Mouse (Mus musculus) kidney, embryonic 14.5 days (tissue): ENCODE data around the gene Nedd1. TPM values are rescaled to one million over a fixed set of nuclear protein-coding genes. Genes with fewer than 3 reads are reported as not detected.
A peak's percentile ranks its signal among the peaks of the same experiment; 100 is the strongest.

ENCODE experiments used
- ATAC-seq: fragments of 200-750 bp; cut with Nextera tagmentation; 2 replicates; pipeline ENCODE4 v1.8.0; 2017; ENCODE audit warnings: moderate number of reproducible peaks, mild to moderate bottlenecking, moderate TSS enrichment, moderate library complexity; ENCODE audit not compliant: low FRiP score, low TSS enrichment
- H3K27ac ChIP-seq: fragments of 300-500 bp; sonication (generic); 2 replicates; pipeline ENCODE4 v1.5.1; 2014; ENCODE audit warnings: low read depth, mild to moderate bottlenecking, low read length, moderate library complexity, mixed read lengths
- H3K27me3 ChIP-seq: fragments of 300-500 bp; sonication (generic); 2 replicates; pipeline ENCODE4 v1.6.1; 2014; ENCODE audit warnings: mild to moderate bottlenecking, low read length; ENCODE audit not compliant: control insufficient read depth, insufficient read depth
- H3K36me3 ChIP-seq: fragments of 300-500 bp; sonication (generic); 2 replicates; pipeline ENCODE4 v1.6.1; 2014; ENCODE audit warnings: low read length, mixed read lengths; ENCODE audit not compliant: control insufficient read depth, insufficient read depth
- H3K4me1 ChIP-seq: fragments of 300-500 bp; sonication (generic); 2 replicates; pipeline ENCODE4 v1.6.1; 2014; ENCODE audit warnings: low read length, mixed read lengths; ENCODE audit not compliant: control insufficient read depth, insufficient read depth
- H3K4me2 ChIP-seq: fragments of 300-500 bp; sonication (generic); replicated peaks from 2 replicates; pipeline ENCODE4 v1.6.1; 2014; ENCODE audit warnings: low read depth, mild to moderate bottlenecking, low read length
- H3K4me3 ChIP-seq: fragments of 300-500 bp; sonication (generic); 2 replicates; pipeline ENCODE4 v1.5.1; 2014; ENCODE audit warnings: mild to moderate bottlenecking, low read length
- H3K9ac ChIP-seq: fragments of 300-500 bp; sonication (generic); 2 replicates; pipeline ENCODE4 v1.6.1; 2014; ENCODE audit warnings: low read depth, mild to moderate bottlenecking, low read length, moderate library complexity
- H3K9me3 ChIP-seq: fragments of 300-500 bp; sonication (generic); 2 replicates; pipeline ENCODE4 v1.6.1; 2016; ENCODE audit warnings: low read length; ENCODE audit not compliant: control insufficient read depth
- WGBS: fragments of 180-500 bp; shearing (Covaris S2); extraction: QIAGEN DNeasy Blood & Tissue Kit; methylation state at CpG from one replicate; pipeline ENCODE4 v1.1.7; 2014; 5-methylcytosine and 5-hydroxymethylcytosine counted together
- polyA plus RNA-seq: library from polyadenylated mRNA; unstranded; fragments of >200 nt; fragmentation: Nextera tagmentation; extraction: Ambion mirVana; gene quantifications from 2 replicates; pipeline ENCODE4 v1.2.1, GENCODE M21; 2014

Nedd1 gene
- polyA plus RNA-seq, 1 experiment from 2014 or later = 59.1 TPM

DNA sequence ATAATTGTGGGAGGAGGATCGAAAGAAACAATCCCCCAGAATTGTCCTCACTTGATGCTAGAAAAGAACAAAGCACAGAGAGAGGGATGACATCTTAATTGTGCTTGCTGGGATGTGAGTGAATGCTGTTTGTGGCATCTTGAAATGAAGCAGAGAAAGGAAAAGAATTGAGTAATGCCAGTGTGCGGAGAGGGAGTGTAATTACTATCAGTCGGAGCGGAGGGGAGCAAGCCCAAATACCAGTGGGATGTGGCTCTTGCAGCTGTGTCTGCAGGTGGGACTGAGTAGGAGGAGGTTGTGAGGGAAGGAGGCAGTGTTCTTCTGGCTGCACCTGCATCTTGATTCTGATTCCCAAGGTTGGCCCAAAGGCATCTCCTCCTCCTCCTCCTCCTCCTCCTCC is 69.0 kb downstream of the Nedd1 start:
- Histone ChIP-seq H3K4me3 (no peak overlapping the region), H3K27me3 (no peaks in the 10 kb centered on the region), H3K4me2 (no peak overlapping the region), H3K27ac (no peak overlapping the region), H3K4me1 (no peaks in the 10 kb centered on the region), H3K36me3 (no peaks in the 10 kb centered on the region), H3K9me3 (no peaks in the 10 kb centered on the region), H3K9ac (no peak overlapping the region)
- ATAC-seq = no peak
- WGBS = 78% methylated on average over 4 of the region's 4 CpGs

DNA sequence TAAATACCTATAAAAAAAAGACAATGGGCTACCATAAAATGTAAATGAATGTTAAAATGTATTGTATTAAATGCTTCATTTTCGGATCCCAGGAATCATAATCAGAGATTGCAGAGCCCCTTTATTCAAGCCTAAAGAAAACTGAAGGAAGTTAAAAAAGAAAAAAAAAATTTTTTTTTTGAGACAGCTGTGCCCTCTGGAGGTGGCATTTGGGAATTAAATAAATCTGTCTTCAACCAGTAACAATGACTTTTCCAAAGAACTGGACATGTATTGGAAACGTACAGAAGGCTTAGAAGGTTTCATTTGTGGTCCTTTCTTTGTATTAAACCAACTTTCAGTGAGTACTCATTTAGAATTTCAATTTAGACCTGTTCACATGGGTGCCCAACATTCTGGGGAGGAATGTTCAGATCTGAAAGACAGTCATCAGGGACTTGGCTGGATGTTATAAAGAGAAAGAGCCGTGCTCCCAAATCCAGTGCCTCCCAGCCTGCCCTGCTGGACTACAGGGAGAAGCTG is 69.8 kb downstream of the Nedd1 start:
- no peak overlapping the region for H3K27ac ChIP-seq
- WGBS = 40% methylated on average over 3 of the region's 3 CpGs
- ATAC-seq = no peak

DNA sequence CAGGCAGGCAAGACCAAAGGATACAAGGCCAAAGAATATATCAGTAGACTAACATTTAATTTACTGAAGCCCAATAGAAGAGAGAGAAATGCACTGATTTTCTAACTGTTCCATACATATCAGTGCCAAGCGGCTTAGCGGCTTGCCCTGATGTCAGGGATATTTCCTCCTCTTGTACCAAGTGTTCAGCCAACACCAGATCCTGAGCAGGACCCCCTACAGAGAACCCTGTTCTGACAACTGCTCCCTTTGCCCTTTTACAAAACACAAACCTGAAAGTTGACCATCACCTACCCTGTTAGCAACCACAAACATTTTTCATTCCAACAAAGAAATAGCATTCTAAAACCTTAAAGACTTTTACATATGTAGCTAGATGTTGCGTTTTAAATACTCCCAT is 71.0 kb downstream of the Nedd1 start:
- 88% methylated on average over 3 of the region's 3 CpGs for WGBS
- no peaks in the 10 kb centered on the region for H3K9me3 ChIP-seq
- ATAC-seq = no peak
- H3K9ac ChIP-seq = no peak overlapping the region
- no peak overlapping the region for H3K4me3 ChIP-seq
- no peak overlapping the region for H3K27ac ChIP-seq
- H3K27me3 ChIP-seq = no peaks in the 10 kb centered on the region
- H3K4me1 ChIP-seq = no peaks in the 10 kb centered on the region
- no peaks in the 10 kb centered on the region for H3K36me3 ChIP-seq
- H3K4me2 ChIP-seq = no peak overlapping the region

More for the DNA sequence above, 69.8 kb downstream of the Nedd1 start:
- Histone ChIP-seq H3K9me3 (no peaks in the 10 kb centered on the region), H3K36me3 (no peaks in the 10 kb centered on the region), H3K27me3 (no peaks in the 10 kb centered on the region), H3K4me2 (no peak overlapping the region), H3K9ac (no peak overlapping the region), H3K4me1 (no peaks in the 10 kb centered on the region), H3K4me3 (no peak overlapping the region)

DNA sequence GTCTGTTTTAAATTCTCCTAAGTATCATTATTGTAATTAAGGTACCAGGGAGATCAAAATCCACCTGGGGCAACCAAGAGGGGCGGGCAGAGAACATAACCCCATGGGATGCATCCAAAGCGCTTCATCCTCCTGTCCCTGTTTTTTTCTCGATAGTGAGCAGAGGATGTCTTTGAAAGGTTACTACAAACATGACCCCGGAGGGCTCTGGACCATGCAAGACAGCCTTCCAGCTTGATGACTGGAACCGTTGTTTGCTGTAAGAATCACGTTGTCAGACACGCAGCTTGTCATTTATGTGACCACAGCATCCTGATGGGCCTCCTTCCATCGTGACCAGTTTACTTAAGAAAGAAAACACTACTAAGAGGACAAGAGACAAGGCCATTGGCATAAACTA is 73.1 kb downstream of the Nedd1 start:
- peak; percentile 60; the same call in 1 of the 2 replicates for ATAC-seq
- no peak overlapping the region for H3K27ac ChIP-seq
- no peaks in the 10 kb centered on the region for H3K9me3 ChIP-seq
- no peaks in the 10 kb centered on the region for H3K36me3 ChIP-seq
- no peak overlapping the region for H3K4me3 ChIP-seq
- no peak overlapping the region for H3K4me2 ChIP-seq
- no peak overlapping the region for H3K9ac ChIP-seq
- no peaks in the 10 kb centered on the region for H3K27me3 ChIP-seq
- WGBS = 27% methylated on average over 8 of the region's 8 CpGs
- peaks cover 5% of the 10 kb centered on the region; the same call in 1 of the 2 replicates for H3K4me1 ChIP-seq

DNA sequence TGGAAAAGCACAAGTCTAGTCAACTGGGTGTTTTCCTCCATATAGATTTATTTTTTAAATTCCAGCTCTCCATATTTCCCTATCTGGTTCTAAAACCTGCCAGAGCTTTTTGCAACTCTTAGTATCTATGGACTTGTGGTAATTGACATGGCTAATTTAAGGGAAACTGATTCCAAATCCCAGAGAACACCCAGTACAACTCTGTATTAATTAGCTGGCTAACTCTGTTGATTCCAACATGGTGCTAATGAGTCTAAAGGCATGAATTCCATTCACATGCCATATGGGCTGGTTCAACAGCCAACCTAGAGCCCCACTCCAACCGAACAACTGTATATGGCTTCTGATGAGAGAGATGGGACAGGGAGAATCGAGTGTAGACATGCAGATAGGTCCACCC is 74.5 kb downstream of the Nedd1 start:
- Histone ChIP-seq H3K36me3 (no peaks in the 10 kb centered on the region), H3K9me3 (no peaks in the 10 kb centered on the region), H3K9ac (no peak overlapping the region), H3K4me2 (no peak overlapping the region), H3K27ac (no peak overlapping the region), H3K27me3 (no peaks in the 10 kb centered on the region), H3K4me3 (no peak overlapping the region), H3K4me1 (peaks cover 7% of the 10 kb centered on the region; the same call in 1 of the 2 replicates)
- ATAC-seq = no peak
- WGBS = 95% methylated on average over 2 of the region's 2 CpGs

DNA sequence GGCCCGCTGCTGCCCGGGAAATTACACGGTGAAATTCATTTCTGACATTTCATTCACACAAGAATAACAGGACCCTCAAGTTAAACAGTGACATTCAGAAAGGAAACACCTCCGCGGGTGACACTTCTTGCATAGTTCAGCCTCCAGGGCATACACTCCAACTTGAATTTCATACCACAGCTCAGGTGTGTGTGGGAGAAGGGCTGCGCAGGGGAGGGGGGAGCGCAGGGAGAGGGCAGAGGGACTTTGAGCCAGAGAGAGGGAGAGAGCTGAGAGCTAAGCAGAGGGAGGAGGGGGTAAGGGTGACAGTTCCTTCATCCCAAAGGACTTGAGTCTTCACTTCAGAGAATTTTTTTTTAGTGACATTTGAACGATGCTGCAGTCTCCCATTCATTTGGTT is 78.2 kb downstream of the Nedd1 start:
- Histone ChIP-seq H3K9me3 (no peaks in the 10 kb centered on the region), H3K9ac (no peak overlapping the region), H3K27me3 (no peaks in the 10 kb centered on the region), H3K4me2 (no peak overlapping the region), H3K27ac (no peak overlapping the region), H3K36me3 (no peaks in the 10 kb centered on the region), H3K4me1 (peaks cover 7% of the 10 kb centered on the region; the same call in 1 of the 2 replicates), H3K4me3 (no peak overlapping the region)
- peak; percentile 64; the same call in 1 of the 2 replicates for ATAC-seq
- 27% methylated on average over 8 of the region's 8 CpGs for WGBS

DNA sequence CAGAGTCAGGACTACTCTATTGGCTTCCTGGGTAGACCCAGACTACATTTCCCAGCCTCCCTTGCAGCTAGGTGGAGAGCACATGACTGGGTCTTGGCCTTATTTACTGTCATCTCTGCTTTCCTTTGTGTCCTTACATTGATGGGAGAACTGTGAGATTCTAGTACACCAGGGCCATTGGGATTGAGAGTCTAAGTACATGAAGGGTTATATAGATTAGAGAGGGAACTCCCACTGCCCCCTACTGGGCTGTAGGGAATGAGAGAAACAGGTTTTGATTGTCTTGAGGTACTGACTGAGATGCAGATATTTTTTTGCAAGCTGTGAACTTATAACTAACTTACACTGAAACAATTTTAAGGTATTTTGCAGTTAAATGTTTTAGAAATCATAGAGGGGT is 81.2 kb downstream of the Nedd1 start:
- H3K9ac ChIP-seq = no peak overlapping the region
- H3K36me3 ChIP-seq = no peaks in the 10 kb centered on the region
- H3K27me3 ChIP-seq = no peaks in the 10 kb centered on the region
- H3K9me3 ChIP-seq = peaks cover 12% of the 10 kb centered on the region
- ATAC-seq = no peak
- H3K4me2 ChIP-seq = no peak overlapping the region
- H3K27ac ChIP-seq = no peak overlapping the region
- no peak overlapping the region for H3K4me3 ChIP-seq
- peaks cover 7% of the 10 kb centered on the region; the same call in 1 of the 2 replicates for H3K4me1 ChIP-seq
